Mouse (Mus musculus) embryonic facial prominence, embryonic 12.5 days (tissue): Measurements from ENCODE around the gene Il1rl1. TPM values are rescaled to one million over a fixed set of nuclear protein-coding genes. Genes with fewer than 3 reads are reported as not detected.

ENCODE experiments used
- ATAC-seq: fragments of 200-750 bp; cut with Nextera tagmentation; 2 replicates; pipeline ENCODE4 v1.8.0; 2017; ENCODE audit not compliant: insufficient number of reproducible peaks, insufficient read depth, low FRiP score, low TSS enrichment
- H3K27ac ChIP-seq: fragments of 300-500 bp; sonication (generic); 2 replicates; pipeline ENCODE4 v1.5.1; 2016; ENCODE audit warnings: mild to moderate bottlenecking
- H3K27me3 ChIP-seq: fragments of 300-500 bp; sonication (generic); 2 replicates; pipeline ENCODE4 v1.6.1; 2016; ENCODE audit warnings: mild to moderate bottlenecking, moderate library complexity
- H3K36me3 ChIP-seq: fragments of 300-500 bp; sonication (generic); 2 replicates; pipeline ENCODE4 v1.6.1; 2016; ENCODE audit warnings: mild to moderate bottlenecking
- H3K4me1 ChIP-seq: fragments of 300-500 bp; sonication (generic); 2 replicates; pipeline ENCODE4 v1.6.1; 2016
- H3K4me2 ChIP-seq: fragments of 300-500 bp; sonication (generic); replicated peaks from 2 replicates; pipeline ENCODE4 v1.6.1; 2016; ENCODE audit warnings: mild to moderate bottlenecking, moderate library complexity
- H3K4me3 ChIP-seq: fragments of 300-500 bp; sonication (generic); 2 replicates; pipeline ENCODE4 v1.5.1; 2016; ENCODE audit warnings: mild to moderate bottlenecking
- H3K9ac ChIP-seq: fragments of 300-500 bp; sonication (generic); 2 replicates; pipeline ENCODE4 v1.6.1; 2016; ENCODE audit warnings: mild to moderate bottlenecking, moderate library complexity
- H3K9me3 ChIP-seq: fragments of 300-500 bp; sonication (generic); 2 replicates; pipeline ENCODE4 v1.6.1; 2016; ENCODE audit warnings: mild to moderate bottlenecking, moderate library complexity
- WGBS: fragments of 180-500 bp; shearing (Covaris S2); methylation state at CpG from one replicate; pipeline ENCODE4 v1.1.7; 2016; 5-methylcytosine and 5-hydroxymethylcytosine counted together
- polyA plus RNA-seq: library from polyadenylated mRNA; unstranded; fragments of >200 nt; fragmentation: Nextera tagmentation; extraction: Ambion mirVana; gene quantifications from 2 replicates; pipeline ENCODE4 v1.2.1, GENCODE M21; 2016

Gene Il1rl1
- polyA plus RNA-seq, 1 experiment from 2014 or later = 0.27 TPM

GRCm38 (mm10) chr1:40499708-40500107 lies 70.3 kb downstream of the Il1rl1 start:
- 93% methylated on average over 1 of the region's 1 CpGs for WGBS
- no peak overlapping the region for H3K4me2 ChIP-seq
- no peaks in the 10 kb centered on the region for H3K9me3 ChIP-seq
- no peaks in the 10 kb centered on the region for H3K4me1 ChIP-seq
- H3K36me3 ChIP-seq = no peaks in the 10 kb centered on the region
- no peak overlapping the region for H3K9ac ChIP-seq
- H3K27ac ChIP-seq = no peak overlapping the region
- no peak for ATAC-seq
- no peaks in the 10 kb centered on the region for H3K27me3 ChIP-seq
- no peak overlapping the region for H3K4me3 ChIP-seq

- no peak overlapping the region for H3K4me2 ChIP-seq
- no peaks in the 10 kb centered on the region for H3K9me3 ChIP-seq
- H3K4me3 ChIP-seq = no peak overlapping the region
- H3K36me3 ChIP-seq = no peaks in the 10 kb centered on the region
- H3K4me1 ChIP-seq = no peaks in the 10 kb centered on the region
- no peak for ATAC-seq
- H3K27me3 ChIP-seq = no peaks in the 10 kb centered on the region
- H3K9ac ChIP-seq = no peak overlapping the region
- WGBS = 86% methylated on average over 4 of the region's 4 CpGs
- H3K27ac ChIP-seq = no peak overlapping the region
Measured at GRCm38 (mm10) chr1:40501126-40501525, 71.8 kb downstream of the Il1rl1 start.

GRCm38 (mm10) chr1:40501546-40502398 lies 72.4 kb downstream of the Il1rl1 start:
- ATAC-seq = no peak

GRCm38 (mm10) chr1:40504548-40504947 lies 75.2 kb downstream of the Il1rl1 start:
- H3K27ac ChIP-seq = no peak overlapping the region
- no peaks in the 10 kb centered on the region for H3K4me1 ChIP-seq
- H3K4me2 ChIP-seq = no peak overlapping the region
- H3K36me3 ChIP-seq = no peaks in the 10 kb centered on the region
- no peak overlapping the region for H3K4me3 ChIP-seq
- no peak for ATAC-seq
- WGBS = 76% methylated on average over 5 of the region's 5 CpGs
- H3K9me3 ChIP-seq = no peaks in the 10 kb centered on the region
- no peak overlapping the region for H3K9ac ChIP-seq
- no peaks in the 10 kb centered on the region for H3K27me3 ChIP-seq

More at GRCm38 (mm10) chr1:40501546-40502398, 72.4 kb downstream of the Il1rl1 start:
- Histone ChIP-seq H3K27me3 (no peaks in the 10 kb centered on the region), H3K9ac (no peak overlapping the region), H3K4me3 (no peak overlapping the region), H3K27ac (no peak overlapping the region), H3K9me3 (no peaks in the 10 kb centered on the region), H3K4me2 (no peak overlapping the region), H3K4me1 (no peaks in the 10 kb centered on the region), H3K36me3 (no peaks in the 10 kb centered on the region)
- WGBS = 91% methylated on average over 11 of the region's 11 CpGs

Other genes with a start within 250 kb of the Il1rl1 start
- 4.2 and 4.5 TPM in 2 replicates for gene Il1r1, start 204.5 kb upstream of the Il1rl1 start, polyA plus RNA-seq
- gene Il1rl2, start 105.0 kb upstream of the Il1rl1 start, polyA plus RNA-seq = 7.8 and 8.1 TPM in 2 replicates
- gene Il18r1, start 36.0 kb downstream of the Il1rl1 start, polyA plus RNA-seq = not detected in 2 replicates
- 0.13 and 0.50 TPM in 2 replicates for gene Il18rap, start 85.8 kb downstream of the Il1rl1 start, polyA plus RNA-seq
- gene Slc9a4, start 150.5 kb downstream of the Il1rl1 start, polyA plus RNA-seq = not detected in 2 replicates